Comparison of ENCODE assay signal across 17 mouse cellular contexts in the genomic region with DNA sequence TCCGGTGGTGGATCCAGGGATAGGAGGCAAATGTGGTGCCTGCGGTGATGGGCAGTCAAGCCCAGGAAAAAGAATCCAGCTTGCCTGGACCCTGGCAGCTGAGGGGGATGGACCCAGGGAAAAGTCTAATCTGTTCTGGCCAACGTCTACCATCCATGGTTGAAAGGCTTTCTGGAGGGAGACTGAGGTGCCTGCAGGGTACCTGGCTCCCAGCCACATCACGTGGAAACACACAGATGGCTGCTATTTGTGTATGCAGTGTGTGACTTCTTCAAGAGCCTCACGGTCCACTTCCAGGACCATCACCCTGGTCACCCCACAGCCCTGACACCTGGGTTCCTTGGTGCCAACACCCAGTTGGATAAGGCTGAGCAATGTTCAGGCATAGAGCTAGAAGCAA. TPM values are rescaled to one million over a fixed set of nuclear protein-coding genes. Genes with fewer than 3 reads are reported as not detected.
DNase-seq lines count a peak whose midpoint lies in the region; ATAC-seq and TF ChIP-seq lines count a peak whose summit lies in the region.
"Had no signal": no experiment of that assay in that cellular context is flagged by ENCODE, and none has a peak within 500 bp of the region (broad histone marks: within the 10 kb centered on the region; RNA-seq: fewer than 3 reads in every experiment).

No protein-coding gene starts in this region.

- H3K4me3 ChIP-seq in heart, embryonic 10.5 days, result no peak overlapping the region
- no peak overlapping the region for H3K4me3 ChIP-seq in midbrain, postnatal 0 days (ENCODE audit: low read depth, low read length)
- no peak overlapping the region for H3K4me3 ChIP-seq in midbrain, embryonic 13.5 days (replicated peaks)
- no peak overlapping the region for H3K4me3 ChIP-seq in myocyte
- H3K4me3 ChIP-seq in liver, embryonic 12.5 days, result no peak overlapping the region
- H3K4me3 ChIP-seq: forebrain, embryonic 13.5 days; heart, adult 2 months; intestine, embryonic 15.5 days; kidney, embryonic 15.5 days; limb, embryonic 15.5 days; lung, embryonic 15.5 days; midbrain, embryonic 15.5 days; neural tube, embryonic 13.5 days had no signal

- no peak overlapping the region for H3K4me2 ChIP-seq in midbrain, postnatal 0 days (ENCODE audit: low read depth, low read length, poor library complexity, severe bottlenecking)
- H3K4me2 ChIP-seq in midbrain, embryonic 13.5 days (replicated peaks), result no peak overlapping the region
- no peak overlapping the region for H3K4me2 ChIP-seq in myocyte (ENCODE audit: low read depth)
- H3K4me2 ChIP-seq in liver, embryonic 12.5 days, result no peak overlapping the region
- H3K4me2 ChIP-seq: forebrain, embryonic 13.5 days; intestine, embryonic 15.5 days; kidney, embryonic 15.5 days; limb, embryonic 15.5 days; lung, embryonic 15.5 days; midbrain, embryonic 15.5 days; neural tube, embryonic 13.5 days had no signal

- H3K9ac ChIP-seq in midbrain, postnatal 0 days (replicated peaks; ENCODE audit: low read length, poor library complexity, severe bottlenecking), result no peak overlapping the region
- H3K9ac ChIP-seq in midbrain, embryonic 13.5 days (replicated peaks), result no peak overlapping the region
- H3K9ac ChIP-seq in liver, embryonic 12.5 days, result no peak overlapping the region
- H3K9ac ChIP-seq: forebrain, embryonic 13.5 days; intestine, embryonic 15.5 days; kidney, embryonic 15.5 days; limb, embryonic 15.5 days; lung, embryonic 15.5 days; midbrain, embryonic 15.5 days had no signal

- peaks cover 13% of the 10 kb centered on the region for H3K4me1 ChIP-seq in heart, embryonic 10.5 days
- peaks cover 10% of the 10 kb centered on the region for H3K4me1 ChIP-seq in midbrain, postnatal 0 days (ENCODE audit: insufficient read depth, low read length)
- peaks cover 25% of the 10 kb centered on the region for H3K4me1 ChIP-seq in midbrain, embryonic 13.5 days (replicated peaks)
- peaks cover 30% of the 10 kb centered on the region for H3K4me1 ChIP-seq in liver, embryonic 12.5 days

- H3K27me3 ChIP-seq in heart, embryonic 10.5 days (ENCODE audit: insufficient read depth, poor library complexity, severe bottlenecking), result no peaks in the 10 kb centered on the region
- H3K27me3 ChIP-seq in midbrain, postnatal 0 days (ENCODE audit: insufficient read depth, low read length), result no peaks in the 10 kb centered on the region
- no peaks in the 10 kb centered on the region for H3K27me3 ChIP-seq in midbrain, embryonic 13.5 days
- H3K27me3 ChIP-seq in myocyte (ENCODE audit: control insufficient read depth, insufficient read depth, insufficient read length), result no peaks in the 10 kb centered on the region
- no peaks in the 10 kb centered on the region for H3K27me3 ChIP-seq in liver, embryonic 12.5 days (replicated peaks)
- H3K27me3 ChIP-seq: forebrain, embryonic 13.5 days; intestine, embryonic 15.5 days; kidney, embryonic 15.5 days; limb, embryonic 15.5 days; lung, embryonic 15.5 days; midbrain, embryonic 15.5 days; neural tube, embryonic 13.5 days had no signal

- DNase-seq in heart, adult 11 months, result peak; percentile 86
- DNase-seq in heart, embryonic 10.5 days (ENCODE audit: low spot score), result no peak
- peak; percentile 73 for DNase-seq in midbrain, postnatal 0 days (ENCODE audit: low spot score)
- peak; percentile 91 for DNase-seq in cerebellum, adult 9-10 months
- no peak for DNase-seq in embryo, embryonic 10 days (ENCODE audit: low spot score)
- DNase-seq: heart, postnatal 10 days had no signal

- no peak for ATAC-seq in midbrain, postnatal 0 days (ENCODE audit: low FRiP score)
- ATAC-seq in midbrain, embryonic 13.5 days, result no peak
- ATAC-seq in liver, embryonic 12.5 days, result no peak
- ATAC-seq: forebrain, embryonic 13.5 days; intestine, embryonic 15.5 days; midbrain, embryonic 15.5 days had no signal

- peaks cover 29% of the 10 kb centered on the region for H3K36me3 ChIP-seq in heart, embryonic 10.5 days
- peaks cover 5% of the 10 kb centered on the region; the same call in 1 of the 2 replicates for H3K36me3 ChIP-seq in midbrain, postnatal 0 days (ENCODE audit: insufficient read depth, low read length)
- H3K36me3 ChIP-seq in midbrain, embryonic 13.5 days, result peaks cover 34% of the 10 kb centered on the region
- no peaks in the 10 kb centered on the region for H3K36me3 ChIP-seq in myocyte (ENCODE audit: control insufficient read depth, insufficient read depth)
- H3K36me3 ChIP-seq in liver, embryonic 12.5 days, result peaks cover 37% of the 10 kb centered on the region
- H3K36me3 ChIP-seq: midbrain, embryonic 15.5 days had no signal

- H3K27ac ChIP-seq in heart, embryonic 10.5 days, result no peak overlapping the region
- H3K27ac ChIP-seq in midbrain, postnatal 0 days (ENCODE audit: low read depth, low read length), result no peak overlapping the region
- no peak overlapping the region for H3K27ac ChIP-seq in midbrain, embryonic 13.5 days
- H3K27ac ChIP-seq in liver, embryonic 12.5 days, result no peak overlapping the region
- H3K27ac ChIP-seq: forebrain, embryonic 13.5 days; heart, adult 2 months; intestine, embryonic 15.5 days; kidney, embryonic 15.5 days; limb, embryonic 15.5 days; lung, embryonic 15.5 days; midbrain, embryonic 15.5 days; neural tube, embryonic 13.5 days had no signal

- H3K79me2 ChIP-seq in myocyte (ENCODE audit: control insufficient read depth, insufficient read depth), result peaks cover 7% of the 10 kb centered on the region

- no peak for TF ChIP-seq POLR2A in myocyte (IDR thresholded peaks at IDR 0.05; ENCODE audit: insufficient read length, low read depth)

- no peak for TF ChIP-seq CTCF in midbrain, postnatal 0 days (IDR thresholded peaks at IDR 0.05)

- no peaks in the 10 kb centered on the region for H3K9me3 ChIP-seq in heart, embryonic 10.5 days
- H3K9me3 ChIP-seq in midbrain, postnatal 0 days (ENCODE audit: low read length), result no peaks in the 10 kb centered on the region
- no peaks in the 10 kb centered on the region for H3K9me3 ChIP-seq in midbrain, embryonic 13.5 days
- H3K9me3 ChIP-seq in liver, embryonic 12.5 days (replicated peaks), result no peaks in the 10 kb centered on the region
- H3K9me3 ChIP-seq: forebrain, embryonic 13.5 days; intestine, embryonic 15.5 days; kidney, embryonic 15.5 days; limb, embryonic 15.5 days; lung, embryonic 15.5 days; midbrain, embryonic 15.5 days; neural tube, embryonic 13.5 days had no signal

- no peak overlapping the region for H3ac ChIP-seq in myocyte (ENCODE audit: control insufficient read depth, insufficient read length)

- 85% methylated on average over 5 of the region's 5 CpGs for WGBS in heart, embryonic 10.5 days
- WGBS in midbrain, postnatal 0 days, result 83% methylated on average over 5 of the region's 5 CpGs
- 86% methylated on average over 5 of the region's 5 CpGs for WGBS in midbrain, embryonic 13.5 days
- 85% methylated on average over 5 of the region's 5 CpGs for WGBS in liver, embryonic 12.5 days (ENCODE audit: insufficient replicate concordance)

TF ChIP-seq in myocyte, 11 proteins besides CTCF, POLR2A, EP300 and RAD21:
- no peak for TF ChIP-seq MYOG (IDR thresholded peaks at IDR 0.05; ENCODE audit: control insufficient read depth in 1 of 3, insufficient read depth in 1 of 3, insufficient read length in 2 of 3, low read depth in 2 of 3)
- peak; percentile 64 for TF ChIP-seq POLR2AphosphoS2 (IDR thresholded peaks at IDR 0.05; ENCODE audit: insufficient read length, low read depth)
TF ChIP-seq in myocyte: peak in this region for 1.

RNA-seq across cellular contexts. Expression of gene Zfp414, which starts 2.9 kb away (rescaled TPM):
- polyA plus RNA-seq in heart, embryonic 10.5 days (2016; fragmentation: Nextera tagmentation; extraction: Ambion mirVana), result 28.2 and 32.6 TPM in 2 replicates
- 43.8 and 58.8 TPM in 2 replicates for total RNA-seq in midbrain, postnatal 0 days (2014; rRNA removed)
- polyA plus RNA-seq in midbrain, postnatal 0 days (2015; fragmentation: Nextera tagmentation; extraction: Ambion mirVana), result 89.1 and 96.0 TPM in 2 replicates
- polyA plus RNA-seq in midbrain, embryonic 13.5 days (2015; fragmentation: Nextera tagmentation; extraction: Ambion mirVana), result 68.0 and 69.0 TPM in 2 replicates
- 21.9 TPM for polyA plus RNA-seq in myocyte (2012; fragmentation: generic; extraction: Trizol)
- polyA plus RNA-seq in liver, embryonic 12.5 days (2016; fragmentation: Nextera tagmentation; extraction: Ambion mirVana), result 22.4 and 23.2 TPM in 2 replicates

RNA-seq across cellular contexts. Expression of gene Pram1, which starts 6.1 kb away (rescaled TPM):
- 0.33 and 0.44 TPM in 2 replicates for polyA plus RNA-seq in heart, embryonic 10.5 days (2016; fragmentation: Nextera tagmentation; extraction: Ambion mirVana)
- total RNA-seq in midbrain, postnatal 0 days (2014; rRNA removed), result not detected in 2 replicates
- 0.41 TPM in 1 of 2 replicates, not detected in the other for polyA plus RNA-seq in midbrain, postnatal 0 days (2015; fragmentation: Nextera tagmentation; extraction: Ambion mirVana)
- 0.81 and 0.93 TPM in 2 replicates for polyA plus RNA-seq in midbrain, embryonic 13.5 days (2015; fragmentation: Nextera tagmentation; extraction: Ambion mirVana)
- polyA plus RNA-seq in myocyte (2012; fragmentation: generic; extraction: Trizol), result 0.41 TPM
- 0.69 and 1.2 TPM in 2 replicates for polyA plus RNA-seq in liver, embryonic 12.5 days (2016; fragmentation: Nextera tagmentation; extraction: Ambion mirVana)
- polyA plus RNA-seq: kidney, embryonic 15.5 days had no signal

RNA-seq across cellular contexts. Expression of gene Hnrnpm, which starts 54.9 kb away (rescaled TPM):
- 281 and 336 TPM in 2 replicates for polyA plus RNA-seq in heart, embryonic 10.5 days (2016; fragmentation: Nextera tagmentation; extraction: Ambion mirVana)
- 48.7 and 58.1 TPM in 2 replicates for total RNA-seq in midbrain, postnatal 0 days (2014; rRNA removed)
- polyA plus RNA-seq in midbrain, postnatal 0 days (2015; fragmentation: Nextera tagmentation; extraction: Ambion mirVana), result 113 and 124 TPM in 2 replicates
- polyA plus RNA-seq in midbrain, embryonic 13.5 days (2015; fragmentation: Nextera tagmentation; extraction: Ambion mirVana), result 283 and 294 TPM in 2 replicates
- 68.2 TPM for polyA plus RNA-seq in myocyte (2012; fragmentation: generic; extraction: Trizol)
- 222 and 242 TPM in 2 replicates for polyA plus RNA-seq in liver, embryonic 12.5 days (2016; fragmentation: Nextera tagmentation; extraction: Ambion mirVana)

Comparison
In these comparisons a context has a peak if more than half of its experiments do, and no peak if none do; other contexts are left out.
1. DNase-seq: peak in heart, adult 11 months (single experiment), midbrain, postnatal 0 days (single experiment) and cerebellum, adult 9-10 months (single experiment); none in heart, embryonic 10.5 days (single experiment) and embryo, embryonic 10 days (single experiment).